Mouse (Mus musculus) lung, postnatal 0 days (tissue): ENCODE measurements at regions not wholly inside any gene's neighbourhood (a gene's known extent, or its start where the extent isn't known, plus 50 kb on each side); places are given as distances from the start of the nearest gene placed in this dataset.
"Not testable (repeated sequence)": the region's sequence is repeated elsewhere in the genome, so short reads cannot be mapped to it uniquely, and the experiment has no call there.

Source experiments
- ATAC-seq: fragments of 200-750 bp; cut with Nextera tagmentation; 2 replicates; pipeline ENCODE4 v1.8.0; 2017; ENCODE audit warnings: moderate library complexity
- DNase-seq: peaks from one replicate; pipeline ENCODE4 v3.0.0-alpha.2; 2016; ENCODE audit warnings: low spot score
- H3K27ac ChIP-seq: fragments of 300-500 bp; sonication (generic); 2 replicates; pipeline ENCODE4 v1.5.1; 2014; ENCODE audit warnings: antibody characterized with exemption, mild to moderate bottlenecking, low read length, mixed read lengths
- H3K27me3 ChIP-seq: fragments of 300-500 bp; sonication (generic); replicated peaks from 2 replicates; pipeline ENCODE4 v1.6.1; 2014; ENCODE audit warnings: low read length, mixed read lengths; ENCODE audit not compliant: insufficient read depth
- H3K36me3 ChIP-seq: fragments of 300-500 bp; sonication (generic); 2 replicates; pipeline ENCODE4 v1.6.1; 2014; ENCODE audit warnings: low read length, mixed read lengths; ENCODE audit not compliant: insufficient read depth
- H3K4me1 ChIP-seq: fragments of 300-500 bp; sonication (generic); 2 replicates; pipeline ENCODE4 v1.6.1; 2014; ENCODE audit warnings: antibody characterized with exemption, low read depth, low read length, mixed read lengths; ENCODE audit not compliant: insufficient read depth
- H3K4me2 ChIP-seq: fragments of 300-500 bp; sonication (generic); replicated peaks from 2 replicates; pipeline ENCODE4 v1.6.1; 2014; ENCODE audit warnings: low read depth, mild to moderate bottlenecking, low read length, moderate library complexity, mixed read lengths
- H3K4me3 ChIP-seq: fragments of 300-500 bp; sonication (generic); 2 replicates; pipeline ENCODE4 v1.5.1; 2014; ENCODE audit warnings: low read depth, low read length
- H3K9ac ChIP-seq: fragments of 300-500 bp; sonication (generic); replicated peaks from 2 replicates; pipeline ENCODE4 v1.6.1; 2014; ENCODE audit warnings: low read depth, mild to moderate bottlenecking
- H3K9me3 ChIP-seq: fragments of 300-500 bp; sonication (generic); 2 replicates; pipeline ENCODE4 v1.6.1; 2016; ENCODE audit warnings: low read length, mixed read lengths
- CTCF ChIP-seq: IDR thresholded peaks from 2 replicates; pipeline ENCODE4 v1.5.1; 2016; ENCODE audit warnings: antibody characterized with exemption, mild to moderate bottlenecking
- EP300 ChIP-seq: IDR thresholded peaks from 2 replicates; pipeline ENCODE4 v1.6.1; 2016; ENCODE audit warnings: antibody characterized with exemption, mild to moderate bottlenecking, control low read depth
- WGBS: fragments of 180-500 bp; shearing (Covaris S2); extraction: QIAGEN DNeasy Blood & Tissue Kit; methylation state at CpG from one replicate; pipeline ENCODE4 v1.1.7; 2014; 5-methylcytosine and 5-hydroxymethylcytosine counted together

DNA sequence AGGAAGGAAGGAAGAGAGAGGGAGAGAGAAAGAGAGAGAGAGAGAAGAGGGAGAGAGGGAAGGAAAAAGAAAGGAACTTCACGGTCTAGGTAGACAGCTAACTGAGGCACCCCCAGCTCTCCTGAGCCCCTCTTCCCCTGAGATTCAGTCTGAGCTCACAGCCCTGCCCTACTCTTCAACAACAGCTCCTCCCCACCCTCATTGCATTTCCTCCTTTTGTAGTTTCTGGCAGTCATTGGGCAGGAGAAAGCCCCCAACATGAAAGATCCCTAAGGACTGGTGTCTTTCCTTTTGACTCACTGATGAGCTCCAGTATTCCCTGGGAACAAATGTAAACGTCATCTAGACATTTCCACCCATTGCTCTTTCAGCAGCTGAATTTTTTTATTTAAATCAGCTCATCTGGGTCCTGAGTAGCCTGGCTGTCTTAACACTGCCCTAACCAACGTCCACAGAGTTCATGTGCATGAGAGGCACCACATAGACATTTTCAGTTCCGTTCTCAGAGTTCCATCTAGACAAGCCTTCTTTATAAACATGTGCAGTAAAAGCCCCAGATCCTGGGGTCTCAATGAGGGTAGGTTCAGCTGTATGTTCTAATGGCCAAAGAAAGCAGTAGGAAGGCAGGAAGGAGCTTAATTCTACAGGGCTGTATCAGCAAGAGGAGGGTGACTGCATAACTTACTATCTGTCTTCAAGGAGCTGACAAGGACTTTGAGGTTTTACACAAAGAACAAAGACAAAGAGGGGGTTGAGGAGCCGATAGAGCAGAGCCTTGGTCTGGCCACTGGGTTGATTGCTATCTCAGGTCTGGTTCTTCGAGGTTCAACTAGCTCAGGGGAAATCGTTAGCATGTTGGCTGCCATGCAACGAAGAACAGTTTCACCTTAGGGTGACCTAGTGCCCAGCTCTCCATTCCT is 87.6 kb upstream of the Ifngr1 start:
- DNase-seq = no peak
- Histone ChIP-seq H3K4me1 (no peaks in the 10 kb centered on the region), H3K27me3 (no peaks in the 10 kb centered on the region), H3K9me3 (no peaks in the 10 kb centered on the region), H3K4me2 (no peak overlapping the region), H3K4me3 (no peak overlapping the region), H3K36me3 (no peaks in the 10 kb centered on the region), H3K9ac (no peak overlapping the region), H3K27ac (no peak overlapping the region)
- TF ChIP-seq EP300 (no peak), CTCF (no peak)
- ATAC-seq = no peak
- 49% methylated on average over 8 of the region's 8 CpGs for WGBS

GRCm38 (mm10) chr10:19505174-19505573 is 86.6 kb upstream of the Ifngr1 start:
- TF ChIP-seq CTCF = no peak
- no peak for TF ChIP-seq EP300

GRCm38 (mm10) chr10:19505979-19506378 is 85.8 kb upstream of the Ifngr1 start:
- H3K36me3 ChIP-seq = no peaks in the 10 kb centered on the region
- H3K4me3 ChIP-seq = no peak overlapping the region
- H3K4me1 ChIP-seq = no peaks in the 10 kb centered on the region
- no peaks in the 10 kb centered on the region for H3K9me3 ChIP-seq
- H3K27me3 ChIP-seq = no peaks in the 10 kb centered on the region
- H3K9ac ChIP-seq = no peak overlapping the region
- 68% methylated on average over 6 of the region's 6 CpGs for whole genome bisulfite sequencing
- DNase-seq (peak; percentile 34), ATAC-seq (peak; percentile 28; the same call in 1 of the 2 replicates)
- TF ChIP-seq CTCF (no peak), EP300 (no peak)
- no peak overlapping the region for H3K27ac ChIP-seq
- H3K4me2 ChIP-seq = no peak overlapping the region

More at GRCm38 (mm10) chr10:19505174-19505573, 86.6 kb upstream of the Ifngr1 start:
- DNase-seq (no peak), ATAC-seq (no peak)
- Histone ChIP-seq H3K36me3 (no peaks in the 10 kb centered on the region), H3K27me3 (no peaks in the 10 kb centered on the region), H3K4me1 (no peaks in the 10 kb centered on the region), H3K9me3 (no peaks in the 10 kb centered on the region), H3K9ac (no peak overlapping the region), H3K4me2 (no peak overlapping the region), H3K27ac (no peak overlapping the region), H3K4me3 (no peak overlapping the region)
- WGBS = 94% methylated on average over 1 of the region's 1 CpGs

GRCm38 (mm10) chr10:19506434-19506833 is 85.3 kb upstream of the Ifngr1 start:
- no peaks in the 10 kb centered on the region for H3K36me3 ChIP-seq
- no peak overlapping the region for H3K4me2 ChIP-seq
- peak; percentile 43 for ATAC-seq
- DNase-seq = peak; percentile 38
- H3K4me1 ChIP-seq = no peaks in the 10 kb centered on the region
- H3K9me3 ChIP-seq = no peaks in the 10 kb centered on the region
- no peak overlapping the region for H3K27ac ChIP-seq
- no peaks in the 10 kb centered on the region for H3K27me3 ChIP-seq
- no peak overlapping the region for H3K9ac ChIP-seq
- TF ChIP-seq CTCF (no peak), EP300 (no peak)
- H3K4me3 ChIP-seq = no peak overlapping the region

DNA sequence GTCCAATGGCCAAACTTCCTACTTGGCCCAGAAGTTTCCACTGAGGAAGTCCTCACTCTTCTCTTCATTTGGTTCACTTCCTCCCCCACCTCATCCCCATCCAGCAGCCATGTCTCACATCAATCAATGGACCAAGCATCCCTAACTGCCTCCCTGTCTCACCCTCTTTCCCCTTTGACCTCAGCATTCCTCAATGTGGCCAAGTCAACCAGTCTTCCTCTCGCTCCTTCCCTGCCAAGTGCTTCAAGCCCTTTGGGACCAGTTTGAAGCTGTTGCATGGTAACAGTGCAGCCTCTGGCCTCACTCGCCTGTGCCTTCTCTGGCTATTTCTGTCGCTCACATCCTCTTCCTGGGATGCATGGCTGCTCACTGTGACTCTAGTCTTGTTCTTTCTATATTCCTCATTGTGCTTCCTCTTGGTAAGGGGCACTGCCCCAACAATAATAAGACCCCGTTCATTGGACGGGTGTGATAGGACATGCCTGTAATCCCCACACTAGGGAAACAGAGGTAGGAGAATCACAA is 83.5 kb upstream of the Ifngr1 start:
- no peaks in the 10 kb centered on the region for H3K27me3 ChIP-seq
- DNase-seq (no peak), ATAC-seq (no peak)
- H3K27ac ChIP-seq = no peak overlapping the region
- no peaks in the 10 kb centered on the region for H3K36me3 ChIP-seq
- no peak overlapping the region for H3K4me2 ChIP-seq
- TF ChIP-seq CTCF = no peak
- no peak for TF ChIP-seq EP300
- H3K4me3 ChIP-seq = no peak overlapping the region
- no peaks in the 10 kb centered on the region for H3K9me3 ChIP-seq
- no peak overlapping the region for H3K9ac ChIP-seq
- 71% methylated on average over 5 of the region's 5 CpGs for WGBS
- no peaks in the 10 kb centered on the region for H3K4me1 ChIP-seq

GRCm38 (mm10) chr10:19510047-19510446 is 81.7 kb upstream of the Ifngr1 start:
- no peaks in the 10 kb centered on the region for H3K9me3 ChIP-seq
- no peak overlapping the region for H3K4me3 ChIP-seq
- DNase-seq (no peak), ATAC-seq (no peak)
- no peaks in the 10 kb centered on the region for H3K36me3 ChIP-seq
- no peak overlapping the region for H3K4me2 ChIP-seq
- TF ChIP-seq CTCF = no peak
- TF ChIP-seq EP300 = no peak
- no peaks in the 10 kb centered on the region for H3K4me1 ChIP-seq
- H3K9ac ChIP-seq = no peak overlapping the region
- no peaks in the 10 kb centered on the region for H3K27me3 ChIP-seq
- no peak overlapping the region for H3K27ac ChIP-seq
- WGBS = 82% methylated on average over 10 of the region's 10 CpGs

DNA sequence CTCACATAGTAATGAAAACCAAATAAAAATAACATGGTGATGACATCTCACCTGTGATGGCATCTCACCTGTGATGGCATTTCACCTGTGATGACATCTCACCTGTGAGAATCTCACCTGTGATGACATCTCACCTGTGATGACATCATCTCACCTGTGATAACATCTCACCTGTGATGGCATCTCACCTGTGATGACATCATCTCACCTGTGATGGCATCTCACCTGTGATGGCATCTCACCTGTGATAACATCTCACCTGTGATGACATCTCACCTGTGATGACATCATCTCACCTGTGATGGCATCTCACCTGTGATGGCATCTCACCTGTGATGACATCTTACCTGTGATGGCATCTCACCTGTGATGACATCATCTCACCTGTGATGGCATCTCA is 77.4 kb upstream of the Ifngr1 start:
- H3K36me3 ChIP-seq, H3K27ac ChIP-seq, ATAC-seq, H3K4me1 ChIP-seq, H3K27me3 ChIP-seq, H3K9ac ChIP-seq, H3K9me3 ChIP-seq, H3K4me3 ChIP-seq, DNase-seq, H3K4me2 ChIP-seq: not testable (repeated sequence)
